Mouse (Mus musculus) bone marrow, adult 2 months (tissue): Measurements from ENCODE around the gene Wee1.

Experiments used
- CTCF ChIP-seq: fragments of 200-500 bp; IDR thresholded peaks from 2 replicates; pipeline ENCODE4 v1.5.1; 2011; ENCODE audit warnings: low read length, control low read depth; ENCODE audit not compliant: control insufficient read depth, insufficient read depth
- POLR2A ChIP-seq: fragments of 200-500 bp; IDR thresholded peaks from 2 replicates; pipeline ENCODE4 v1.6.1; 2011; ENCODE audit warnings: low read depth, mild to moderate bottlenecking, control low read depth, low read length, borderline replicate concordance; ENCODE audit not compliant: control insufficient read depth

DNA sequence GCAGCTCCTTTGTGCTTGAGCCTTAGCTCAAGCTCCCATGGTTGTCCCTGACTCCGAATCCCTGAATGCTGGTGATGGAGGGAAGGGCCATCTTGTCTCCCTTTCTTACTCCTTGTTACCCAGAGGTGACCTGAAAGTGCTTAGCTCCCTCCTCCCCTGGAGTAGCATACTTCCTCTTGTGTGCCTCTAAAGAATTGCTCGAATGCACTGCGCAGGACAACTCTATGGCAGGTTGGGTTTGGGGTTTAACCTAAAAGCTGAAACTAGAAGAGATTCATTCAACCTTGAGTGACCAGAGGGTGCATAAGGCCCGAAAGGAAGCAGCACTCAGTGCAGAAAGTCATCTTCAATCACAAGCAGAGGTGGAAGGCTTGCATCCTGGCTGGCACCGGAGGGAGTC is 31.0 kb downstream of the Wee1 start:
- TF ChIP-seq POLR2A (no peak), CTCF (no peak)
